Mouse (Mus musculus): ENCODE data around the gene Epb41. TPM values are rescaled to one million over a fixed set of nuclear protein-coding genes. Genes with fewer than 3 reads are reported as not detected.

Gene Epb41
- total RNA-seq, 2 experiments from 2014 or later: 110 to 142 TPM

GRCm38 (mm10) chr4:131897109-131897508 is 178.0 kb downstream of the Epb41 start:
- DNase-seq: no peak

- no peak for DNase-seq
These were observed 184.4 kb downstream of the Epb41 start for GRCm38 (mm10) chr4:131890692-131891091.

- no peak for DNase-seq
These were observed 186.6 kb downstream of the Epb41 start for GRCm38 (mm10) chr4:131888564-131888963.

GRCm38 (mm10) chr4:131885376-131885775 is 189.7 kb downstream of the Epb41 start:
- DNase-seq: peak; percentile 34 to 54

- DNase-seq: peak; percentile 33 to 35
These were observed 191.6 kb downstream of the Epb41 start for GRCm38 (mm10) chr4:131883571-131883970.

GRCm38 (mm10) chr4:131881306-131881705 is 193.8 kb downstream of the Epb41 start:
- DNase-seq: no peak

GRCm38 (mm10) chr4:131879692-131880091 is 195.4 kb downstream of the Epb41 start:
- DNase-seq: no peak

- no peak for DNase-seq
These were observed 198.3 kb downstream of the Epb41 start for GRCm38 (mm10) chr4:131876836-131877235.

GRCm38 (mm10) chr4:131875242-131875641 is 199.9 kb downstream of the Epb41 start:
- no peak for DNase-seq

- DNase-seq: no peak
These were observed 200.6 kb downstream of the Epb41 start for GRCm38 (mm10) chr4:131874567-131874966.

- no peak for DNase-seq
These were observed 201.0 kb downstream of the Epb41 start for GRCm38 (mm10) chr4:131874169-131874536.

Small RNAs within 50 kb of the gene (microRNA-seq; reads per million reads assigned to microRNA genes)
- gene Gm27445: 0 reads per million in 2 experiments

Other genes starting within 250 kb of the Epb41 start
- gene Ptpru, start 237.0 kb downstream of the Epb41 start, total RNA-seq (2021): 1 to 10 TPM; 4.6 to 9.5 TPM
- 10 to 100 TPM; 25.0 to 32.3 TPM for gene Mecr, start 231.9 kb downstream of the Epb41 start, total RNA-seq (2021)
- gene Srsf4, start 201.7 kb downstream of the Epb41 start, total RNA-seq (2021): 10 to 100 TPM; 31.2 to 32.9 TPM
- 1 to 10 TPM; 5.6 to 6.7 TPM for gene Tmem200b, start 153.6 kb downstream of the Epb41 start, total RNA-seq (2021)
- under 1 TPM in 1 of 2 experiments, not detected in 1; 0.13 TPM for gene Gm10300, start 624 bp downstream of the Epb41 start, total RNA-seq (2021)
- under 1 TPM; 0.17 to 0.18 TPM for gene Oprd1, start 69.2 kb upstream of the Epb41 start, total RNA-seq (2021)
- 10 to 100 TPM; 26.7 to 30.8 TPM for gene Ythdf2, start 137.0 kb upstream of the Epb41 start, total RNA-seq (2021)
- 1 to 10 TPM; 9.1 to 9.4 TPM for gene Gmeb1, start 186.3 kb upstream of the Epb41 start, total RNA-seq (2021)
- gene Taf12, start 199.1 kb upstream of the Epb41 start, total RNA-seq (2021): 10 to 100 TPM; 31.7 to 32.9 TPM
- gene Rab42, start 228.1 kb upstream of the Epb41 start, total RNA-seq (2021): 1 to 10 TPM in 1 of 2 experiments, under 1 TPM in 1; 0.84 to 1.2 TPM

Data from heart, adult 18-20 months (tissue).